ENCODE assay signal across 9 mouse cellular contexts in the genomic region with DNA sequence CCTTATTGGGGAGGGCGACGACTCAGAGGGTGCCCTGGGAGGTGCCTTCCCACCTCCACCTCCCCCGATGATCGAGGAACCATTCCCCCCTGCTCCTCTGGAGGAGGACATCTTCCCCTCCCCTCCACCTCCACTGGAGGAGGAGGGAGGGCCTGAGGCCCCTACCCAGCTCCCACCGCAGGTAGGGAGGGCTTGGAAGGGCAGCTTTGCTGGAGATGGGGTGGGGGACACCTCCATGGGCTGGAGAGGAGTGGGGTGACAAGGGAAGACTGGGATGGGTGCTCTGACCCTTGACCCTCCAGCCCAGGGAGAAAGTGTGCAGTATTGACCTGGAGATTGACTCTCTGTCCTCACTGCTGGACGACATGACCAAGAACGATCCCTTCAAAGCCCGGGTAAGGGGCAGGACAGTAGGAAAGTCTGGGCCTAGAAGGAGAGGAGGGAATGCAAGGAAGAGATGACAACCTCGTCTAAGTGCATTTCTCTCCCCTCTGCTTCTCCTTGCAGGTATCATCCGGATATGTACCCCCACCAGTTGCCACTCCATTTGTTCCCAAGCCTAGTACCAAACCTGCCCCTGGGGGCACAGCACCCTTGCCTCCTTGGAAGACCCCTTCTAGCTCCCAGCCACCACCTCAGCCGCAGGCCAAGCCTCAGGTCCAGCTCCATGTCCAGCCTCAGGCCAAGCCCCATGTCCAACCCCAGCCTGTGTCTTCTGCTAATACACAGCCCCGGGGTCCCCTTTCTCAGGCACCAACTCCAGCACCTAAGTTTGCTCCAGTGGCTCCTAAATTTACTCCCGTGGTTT. TPM values are rescaled to one million over a fixed set of nuclear protein-coding genes. Genes with fewer than 3 reads are reported as not detected.
DNase-seq lines count a peak whose midpoint lies in the region; ATAC-seq lines count a peak whose summit lies in the region.
"Had no signal": no experiment of that assay in that cellular context is flagged by ENCODE, and none has a peak within 500 bp of the region (broad histone marks: within the 10 kb centered on the region; RNA-seq: fewer than 3 reads in every experiment).

No protein-coding gene starts in this region.

- ATAC-seq in kidney, embryonic 15.5 days (replicated peaks; ENCODE audit: low FRiP score) = no peak
- no peak for ATAC-seq in hindbrain, embryonic 13.5 days (ENCODE audit: low FRiP score)
- ATAC-seq in midbrain, embryonic 15.5 days (replicated peaks) = no peak
- ATAC-seq in activated CD4-positive, CD25-positive, alpha-beta regulatory T cell, adult 4 months = no peak

- peaks cover 44% of the 10 kb centered on the region for H3K36me3 ChIP-seq in kidney, embryonic 15.5 days
- peaks cover 52% of the 10 kb centered on the region for H3K36me3 ChIP-seq in embryonic facial prominence, embryonic 10.5 days (replicated peaks)
- H3K36me3 ChIP-seq in hindbrain, embryonic 13.5 days = peaks cover 28% of the 10 kb centered on the region
- no peaks in the 10 kb centered on the region for H3K36me3 ChIP-seq in midbrain, embryonic 15.5 days (replicated peaks)

- no peaks in the 10 kb centered on the region for H3K9me3 ChIP-seq in kidney, embryonic 15.5 days (replicated peaks)
- no peaks in the 10 kb centered on the region for H3K9me3 ChIP-seq in embryonic facial prominence, embryonic 10.5 days
- H3K9me3 ChIP-seq in hindbrain, embryonic 13.5 days = no peaks in the 10 kb centered on the region
- H3K9me3 ChIP-seq in midbrain, embryonic 15.5 days = no peaks in the 10 kb centered on the region

- peaks cover 58% of the 10 kb centered on the region for H3K4me1 ChIP-seq in kidney, embryonic 15.5 days
- peaks cover 43% of the 10 kb centered on the region for H3K4me1 ChIP-seq in embryonic facial prominence, embryonic 10.5 days
- peaks cover 55% of the 10 kb centered on the region for H3K4me1 ChIP-seq in hindbrain, embryonic 13.5 days (replicated peaks)
- H3K4me1 ChIP-seq in midbrain, embryonic 15.5 days = peaks cover 38% of the 10 kb centered on the region

- peak overlapping the region; percentile 78 for H3K4me2 ChIP-seq in kidney, embryonic 15.5 days
- peak overlapping the region; percentile 75 for H3K4me2 ChIP-seq in hindbrain, embryonic 13.5 days
- peak overlapping the region; percentile 95 for H3K4me2 ChIP-seq in midbrain, embryonic 15.5 days

- 30% methylated on average over 13 of the region's 13 CpGs for WGBS in kidney, embryonic 15.5 days
- WGBS in embryonic facial prominence, embryonic 10.5 days = 45% methylated on average over 13 of the region's 13 CpGs
- WGBS in hindbrain, embryonic 13.5 days = 42% methylated on average over 13 of the region's 13 CpGs
- WGBS in midbrain, embryonic 15.5 days = 46% methylated on average over 13 of the region's 13 CpGs

- DNase-seq in kidney, adult 18-20 months = no peak
- no peak for DNase-seq in embryonic facial prominence, embryonic 10.5 days (ENCODE audit: low spot score)
- no peak for DNase-seq in adrenal gland, postnatal 36 days
- DNase-seq in gastrocnemius, postnatal 4 days (ENCODE audit: low spot score in 2 of 2) = no peak

- peak overlapping the region; percentile 86 for H3K4me3 ChIP-seq in kidney, embryonic 15.5 days (replicated peaks)
- peak overlapping the region; percentile 88 for H3K4me3 ChIP-seq in embryonic facial prominence, embryonic 10.5 days
- H3K4me3 ChIP-seq in hindbrain, embryonic 13.5 days = peak overlapping the region; percentile 77
- H3K4me3 ChIP-seq in midbrain, embryonic 15.5 days = peak overlapping the region; percentile 72

- H3K27ac ChIP-seq in kidney, embryonic 15.5 days = peak overlapping the region; percentile 99
- peak overlapping the region; percentile 97 for H3K27ac ChIP-seq in embryonic facial prominence, embryonic 10.5 days (replicated peaks)
- H3K27ac ChIP-seq in hindbrain, embryonic 13.5 days = peak overlapping the region; percentile 30; the same call in 1 of the 2 replicates
- no peak overlapping the region for H3K27ac ChIP-seq in midbrain, embryonic 15.5 days

- H3K27me3 ChIP-seq in kidney, embryonic 15.5 days = 0 out of 2 replicates have a peak, but pooled peaks cover 4% of the 10 kb centered on the region
- no peaks in the 10 kb centered on the region for H3K27me3 ChIP-seq in embryonic facial prominence, embryonic 10.5 days (replicated peaks; ENCODE audit: low read depth, poor library complexity, severe bottlenecking)
- no peaks in the 10 kb centered on the region for H3K27me3 ChIP-seq in hindbrain, embryonic 13.5 days
- H3K27me3 ChIP-seq in midbrain, embryonic 15.5 days (replicated peaks) = no peaks in the 10 kb centered on the region

- peak overlapping the region; percentile 91 for H3K9ac ChIP-seq in kidney, embryonic 15.5 days
- H3K9ac ChIP-seq in hindbrain, embryonic 13.5 days = peak overlapping the region; percentile 91
- peak overlapping the region; percentile 74 for H3K9ac ChIP-seq in midbrain, embryonic 15.5 days

RNA-seq across cellular contexts. Expression of a gene that starts 1.7 kb away (rescaled TPM):
- polyA plus RNA-seq in kidney, embryonic 15.5 days (2015; fragmentation: Nextera tagmentation; extraction: Ambion mirVana) = 102 and 127 TPM in 2 replicates
- 93.8 and 96.9 TPM in 2 replicates for polyA plus RNA-seq in embryonic facial prominence, embryonic 10.5 days (2016; fragmentation: Nextera tagmentation; extraction: Ambion mirVana)
- polyA plus RNA-seq in hindbrain, embryonic 13.5 days (2015; fragmentation: Nextera tagmentation; extraction: Ambion mirVana) = 47.5 and 50.1 TPM in 2 replicates
- 54.9 and 56.0 TPM in 2 replicates for polyA plus RNA-seq in midbrain, embryonic 15.5 days (2015; fragmentation: Nextera tagmentation; extraction: Ambion mirVana)
- total RNA-seq in adrenal gland, postnatal 36 days (2021) = 100 to 1,000 TPM; 107 to 144 TPM
- total RNA-seq in gastrocnemius, postnatal 4 days (2021) = 100 to 1,000 TPM; 113 to 128 TPM
- polyA plus RNA-seq in activated CD4-positive, CD25-positive, alpha-beta regulatory T cell, adult 4 months (2017; shearing (Covaris generic)) = 10 to 100 TPM; 62.8 to 78.6 TPM

RNA-seq across cellular contexts. Expression of a gene that starts 21.9 kb away (rescaled TPM):
- 7.5 and 8.5 TPM in 2 replicates for polyA plus RNA-seq in kidney, embryonic 15.5 days (2015; fragmentation: Nextera tagmentation; extraction: Ambion mirVana)
- polyA plus RNA-seq in embryonic facial prominence, embryonic 10.5 days (2016; fragmentation: Nextera tagmentation; extraction: Ambion mirVana) = 3.9 and 5.1 TPM in 2 replicates
- 0.31 and 0.68 TPM in 2 replicates for polyA plus RNA-seq in hindbrain, embryonic 13.5 days (2015; fragmentation: Nextera tagmentation; extraction: Ambion mirVana)
- 0.37 and 0.43 TPM in 2 replicates for polyA plus RNA-seq in midbrain, embryonic 15.5 days (2015; fragmentation: Nextera tagmentation; extraction: Ambion mirVana)
- total RNA-seq in adrenal gland, postnatal 36 days (2021) = under 1 TPM; 0.46 to 0.49 TPM
- under 1 TPM; 0.27 to 0.57 TPM for total RNA-seq in gastrocnemius, postnatal 4 days (2021)
- polyA plus RNA-seq in activated CD4-positive, CD25-positive, alpha-beta regulatory T cell, adult 4 months (2017; shearing (Covaris generic)) = under 1 TPM in 1 of 2 experiments, not detected in 1; 0.63 TPM

RNA-seq across cellular contexts. Expression of a gene that starts 26.7 kb away (rescaled TPM):
- 0.24 and 0.26 TPM in 2 replicates for polyA plus RNA-seq in kidney, embryonic 15.5 days (2015; fragmentation: Nextera tagmentation; extraction: Ambion mirVana)
- polyA plus RNA-seq in embryonic facial prominence, embryonic 10.5 days (2016; fragmentation: Nextera tagmentation; extraction: Ambion mirVana) = 0.74 and 0.90 TPM in 2 replicates
- polyA plus RNA-seq in hindbrain, embryonic 13.5 days (2015; fragmentation: Nextera tagmentation; extraction: Ambion mirVana) = 5.8 and 6.7 TPM in 2 replicates
- polyA plus RNA-seq in midbrain, embryonic 15.5 days (2015; fragmentation: Nextera tagmentation; extraction: Ambion mirVana) = 7.4 and 8.0 TPM in 2 replicates
- total RNA-seq in adrenal gland, postnatal 36 days (2021) = under 1 TPM; 0.23 to 0.60 TPM
- total RNA-seq in gastrocnemius, postnatal 4 days (2021) = 1 to 10 TPM; 2.2 TPM
- not detected for polyA plus RNA-seq in activated CD4-positive, CD25-positive, alpha-beta regulatory T cell, adult 4 months (2017; shearing (Covaris generic))

RNA-seq across cellular contexts. Expression of a gene that starts 48.9 kb away (rescaled TPM):
- polyA plus RNA-seq in kidney, embryonic 15.5 days (2015; fragmentation: Nextera tagmentation; extraction: Ambion mirVana) = not detected in 2 replicates
- polyA plus RNA-seq in embryonic facial prominence, embryonic 10.5 days (2016; fragmentation: Nextera tagmentation; extraction: Ambion mirVana) = not detected in 2 replicates
- polyA plus RNA-seq in hindbrain, embryonic 13.5 days (2015; fragmentation: Nextera tagmentation; extraction: Ambion mirVana) = not detected in 2 replicates
- not detected in 2 replicates for polyA plus RNA-seq in midbrain, embryonic 15.5 days (2015; fragmentation: Nextera tagmentation; extraction: Ambion mirVana)
- total RNA-seq in adrenal gland, postnatal 36 days (2021) = 1 to 10 TPM; 2.3 to 5.9 TPM
- total RNA-seq in gastrocnemius, postnatal 4 days (2021) = under 1 TPM in 1 of 2 experiments, not detected in 1; 0.54 TPM
- polyA plus RNA-seq in activated CD4-positive, CD25-positive, alpha-beta regulatory T cell, adult 4 months (2017; shearing (Covaris generic)) = not detected

RNA-seq across cellular contexts. Expression of a gene that starts 54.1 kb away (rescaled TPM):
- not detected in 2 replicates for polyA plus RNA-seq in kidney, embryonic 15.5 days (2015; fragmentation: Nextera tagmentation; extraction: Ambion mirVana)
- polyA plus RNA-seq in embryonic facial prominence, embryonic 10.5 days (2016; fragmentation: Nextera tagmentation; extraction: Ambion mirVana) = not detected in 2 replicates
- polyA plus RNA-seq in hindbrain, embryonic 13.5 days (2015; fragmentation: Nextera tagmentation; extraction: Ambion mirVana) = not detected in 2 replicates
- not detected in 2 replicates for polyA plus RNA-seq in midbrain, embryonic 15.5 days (2015; fragmentation: Nextera tagmentation; extraction: Ambion mirVana)
- total RNA-seq in adrenal gland, postnatal 36 days (2021) = 1 to 10 TPM; 1.3 to 6.4 TPM
- total RNA-seq in gastrocnemius, postnatal 4 days (2021) = not detected
- under 1 TPM in 1 of 2 experiments, not detected in 1; 0.52 TPM for polyA plus RNA-seq in activated CD4-positive, CD25-positive, alpha-beta regulatory T cell, adult 4 months (2017; shearing (Covaris generic))
- polyA plus RNA-seq: large intestine, adult 2 months had no signal
